Mouse (Mus musculus): ENCODE data around the gene Vcl. TPM values are rescaled to one million over a fixed set of nuclear protein-coding genes. Genes with fewer than 3 reads are reported as not detected.

Gene Vcl
- total RNA-seq, 2 experiments from 2014 or later: 60.0 to 79.2 TPM

DNA sequence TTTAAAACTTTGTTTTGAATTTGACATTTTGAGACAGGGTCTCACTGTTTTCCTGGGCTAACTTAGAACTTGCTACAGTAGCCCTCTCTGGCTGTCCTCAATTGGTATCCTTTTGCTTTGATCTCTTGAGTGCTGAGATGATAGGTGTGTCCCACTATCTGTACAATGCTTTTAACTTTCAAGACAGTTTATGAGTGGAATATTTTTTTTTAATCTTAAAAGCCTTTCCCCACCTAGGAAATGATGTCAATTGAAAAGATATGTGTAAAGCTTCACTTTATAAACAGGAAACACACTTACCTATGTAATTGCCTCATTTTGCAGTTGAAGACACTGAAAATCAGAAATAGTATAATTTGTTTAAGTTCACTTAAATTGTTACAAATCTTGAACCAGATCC is 149.3 kb downstream of the Vcl start:
- no peak for DNase-seq
- H3K4me3 ChIP-seq: no peak overlapping the region
- H3K27ac ChIP-seq: no peak overlapping the region
- TF ChIP-seq CTCF (IDR thresholded peaks at IDR 0.05): no peak
- intact Hi-C loops (cut with DNase I): no loop called here

- Histone ChIP-seq H3K27ac (no peak overlapping the region), H3K4me3 (no peak overlapping the region)
- no peak for DNase-seq
- intact Hi-C loops (cut with DNase I): no loop called here
- TF ChIP-seq CTCF (IDR thresholded peaks at IDR 0.05): no peak
Observed at GRCm38 (mm10) chr14:21082823-21083222, 153.6 kb downstream of the Vcl start.

Other genes with a start within 250 kb of the Vcl start
- 1 to 10 TPM; 1.9 to 3.3 TPM for gene Fut11, start 234.4 kb upstream of the Vcl start, total RNA-seq (2021)
- gene Chchd1, start 226.4 kb upstream of the Vcl start, total RNA-seq (2021): 100 to 1,000 TPM; 120 to 152 TPM
- gene Zswim8, start 221.8 kb upstream of the Vcl start, total RNA-seq (2021): 10 to 100 TPM; 35.0 to 37.0 TPM
- gene Ndst2, start 194.8 kb upstream of the Vcl start, total RNA-seq (2021): 1 to 10 TPM; 6.2 to 7.1 TPM
- gene Camk2g, start 135.3 kb upstream of the Vcl start, total RNA-seq (2021): 100 to 1,000 TPM; 162 to 163 TPM
- 10 to 100 TPM; 17.2 to 28.5 TPM for gene Plau, start 92.7 kb upstream of the Vcl start, total RNA-seq (2021)
- gene Ap3m1, start 123.1 kb downstream of the Vcl start, total RNA-seq (2021): 10 to 100 TPM; 34.6 to 41.0 TPM
- gene Adk, start 123.2 kb downstream of the Vcl start, total RNA-seq (2021): 100 to 1,000 TPM in 1 of 2 experiments, 10 to 100 TPM in 1; 77.1 to 152 TPM

All from gastrocnemius, adult 2 months (tissue).